Mouse (Mus musculus) MN1 (cell line): ENCODE results near the gene Ms4a6c.
"Not testable (repeated sequence)": the region's sequence is repeated elsewhere in the genome, so short reads cannot be mapped to it uniquely, and the experiment has no call there.

Experiments used
- DNase-seq: peaks from one replicate; pipeline ENCODE4 v3.0.0-alpha.2; 2016; ENCODE audit warnings: low spot score

The Ms4a6c gene

GRCm38 (mm10) chr19:11501326-11501725, 32.2 kb downstream of the Ms4a6c start:
- DNase-seq: no peak

GRCm38 (mm10) chr19:11504857-11505256, 35.7 kb downstream of the Ms4a6c start:
- DNase-seq: no peak

- DNase-seq: no peak
These were observed 44.3 kb downstream of the Ms4a6c start for GRCm38 (mm10) chr19:11513458-11513857.

- no peak for DNase-seq
These were observed 47.1 kb downstream of the Ms4a6c start, which contains the start of gene Ms4a6b for GRCm38 (mm10) chr19:11516246-11516645. Gene Ms4a6b, plus strand, starts transcription at chr19:11516512.

GRCm38 (mm10) chr19:11516845-11517244, 47.7 kb downstream of the Ms4a6c start:
- no peak for DNase-seq

- DNase-seq: not testable (repeated sequence)
These were observed 48.2 kb downstream of the Ms4a6c start for GRCm38 (mm10) chr19:11517373-11517772.

- DNase-seq: not testable (repeated sequence)
These were observed 49.2 kb downstream of the Ms4a6c start for GRCm38 (mm10) chr19:11518356-11518755.

GRCm38 (mm10) chr19:11520146-11520545, 51.0 kb downstream of the Ms4a6c start:
- no peak for DNase-seq
